Mouse (Mus musculus) erythroblast, embryonic 14.5 days (primary cell): ENCODE data around the gene Ces2h.

Experiments
- GATA1 ChIP-seq: IDR thresholded peaks from 2 replicates; pipeline ENCODE4 v1.6.1; 2012; ENCODE audit warnings: low read length, inconsistent platforms, mixed read lengths
- TAL1 ChIP-seq: IDR thresholded peaks from 3 replicates; pipeline ENCODE4 v1.6.1; 2012; ENCODE audit warnings: low read length, inconsistent platforms, mixed read lengths

DNA sequence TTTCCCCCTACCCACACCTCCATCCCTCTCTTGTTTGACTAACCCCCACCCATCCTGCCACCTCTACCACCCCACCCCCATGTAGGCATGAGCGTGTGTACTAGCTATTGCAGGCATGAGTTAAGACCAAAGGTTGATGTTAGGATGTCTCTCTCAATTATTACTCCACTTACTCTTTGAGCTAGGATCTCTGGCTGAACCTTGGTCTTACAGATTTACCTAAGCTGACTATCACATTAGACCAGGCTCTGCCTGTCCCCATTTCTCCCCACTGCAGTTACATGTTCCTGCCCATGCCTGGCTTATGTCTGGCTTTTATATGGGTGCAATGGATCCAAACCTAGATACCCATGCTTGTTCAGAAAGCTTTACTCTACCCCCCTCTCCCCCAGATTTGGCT, 21.3 kb downstream of the Ces2h start:
- TF ChIP-seq TAL1 (no peak), GATA1 (no peak)
